Mouse (Mus musculus): ENCODE measurements around the gene Rabif.

GRCm38 (mm10) chr1:134513312-134513860 lies 18.9 kb downstream of the Rabif start:
- TF ChIP-seq CTCF (IDR thresholded peaks at IDR 0.05; ENCODE audit: low read depth, low read length) (no peak), EP300 (IDR thresholded peaks at IDR 0.05; ENCODE audit: insufficient read depth, low read depth, low read length) (no peak), POLR2A (IDR thresholded peaks at IDR 0.05; ENCODE audit: insufficient read depth, low read length) (no peak)

Measured in ES-Bruce4 (cell line).